Mouse (Mus musculus) forebrain, embryonic 16.5 days (tissue): ENCODE measurements around the gene Rrm2. TPM values are rescaled to one million over a fixed set of nuclear protein-coding genes. Genes with fewer than 3 reads are reported as not detected.
"Not testable (repeated sequence)": the region's sequence is repeated elsewhere in the genome, so short reads cannot be mapped to it uniquely, and the experiment has no call there.

Source experiments
- ATAC-seq: fragments of 200-750 bp; cut with Nextera tagmentation; 2 replicates; pipeline ENCODE4 v1.8.0; 2017; ENCODE audit warnings: mild to moderate bottlenecking, moderate library complexity
- H3K27ac ChIP-seq: fragments of 300-500 bp; sonication (generic); 2 replicates; pipeline ENCODE4 v1.5.1; 2014; ENCODE audit warnings: low read length, control low read depth
- H3K27me3 ChIP-seq: fragments of 300-500 bp; sonication (generic); replicated peaks from 2 replicates; pipeline ENCODE4 v1.6.1; 2014; ENCODE audit warnings: low read length; ENCODE audit not compliant: control insufficient read depth, insufficient read depth
- H3K36me3 ChIP-seq: fragments of 300-500 bp; sonication (generic); 2 replicates; pipeline ENCODE4 v1.6.1; 2014; ENCODE audit not compliant: control insufficient read depth, insufficient read depth
- H3K4me1 ChIP-seq: fragments of 300-500 bp; sonication (generic); replicated peaks from 2 replicates; pipeline ENCODE4 v1.6.1; 2014; ENCODE audit warnings: low read length; ENCODE audit not compliant: control insufficient read depth, insufficient read depth
- H3K4me2 ChIP-seq: fragments of 300-500 bp; sonication (generic); 2 replicates; pipeline ENCODE4 v1.6.1; 2014; ENCODE audit warnings: mild to moderate bottlenecking, low read length, control low read depth
- H3K4me3 ChIP-seq: fragments of 300-500 bp; sonication (generic); replicated peaks from 2 replicates; pipeline ENCODE4 v1.5.1; 2014; ENCODE audit warnings: mild to moderate bottlenecking, low read length, control low read depth
- H3K9ac ChIP-seq: fragments of 300-500 bp; sonication (generic); replicated peaks from 2 replicates; pipeline ENCODE4 v1.6.1; 2014; ENCODE audit warnings: low read depth, low read length, control low read depth
- H3K9me3 ChIP-seq: fragments of 300-500 bp; sonication (generic); 2 replicates; pipeline ENCODE4 v1.6.1; 2016; ENCODE audit warnings: low read length; ENCODE audit not compliant: control insufficient read depth
- WGBS: fragments of 180-500 bp; shearing (Covaris S2); extraction: QIAGEN DNeasy Blood & Tissue Kit; methylation state at CpG from one replicate; pipeline ENCODE4 v1.1.7; 2014; 5-methylcytosine and 5-hydroxymethylcytosine counted together
- polyA plus RNA-seq: library from polyadenylated mRNA; unstranded; fragments of >200 nt; fragmentation: Nextera tagmentation; extraction: Ambion mirVana; gene quantifications from 2 replicates; pipeline ENCODE4 v1.2.1, GENCODE M21; 2015

Gene Rrm2
- polyA plus RNA-seq, 1 experiment from 2014 or later, result 138 TPM

- WGBS, result 78% methylated on average over 2 of the region's 2 CpGs
- Histone ChIP-seq H3K4me1 (peaks cover 5% of the 10 kb centered on the region), H3K4me2 (no peak overlapping the region), H3K27me3 (no peaks in the 10 kb centered on the region), H3K9ac (no peak overlapping the region), H3K27ac (no peak overlapping the region), H3K9me3 (no peaks in the 10 kb centered on the region), H3K4me3 (no peak overlapping the region), H3K36me3 (no peaks in the 10 kb centered on the region)
- ATAC-seq, result no peak
Measured at GRCm38 (mm10) chr12:24736956-24737355, 28.9 kb downstream of the Rrm2 start.

GRCm38 (mm10) chr12:24739963-24740362, 31.9 kb downstream of the Rrm2 start:
- H3K4me1 ChIP-seq, result peaks cover 1% of the 10 kb centered on the region
- H3K4me3 ChIP-seq, result no peak overlapping the region
- H3K27me3 ChIP-seq, result no peaks in the 10 kb centered on the region
- no peak overlapping the region for H3K4me2 ChIP-seq
- 83% methylated on average over 1 of the region's 1 CpGs for WGBS
- H3K9ac ChIP-seq, result no peak overlapping the region
- H3K36me3 ChIP-seq, result no peaks in the 10 kb centered on the region
- no peaks in the 10 kb centered on the region for H3K9me3 ChIP-seq
- no peak overlapping the region for H3K27ac ChIP-seq
- no peak for ATAC-seq

DNA sequence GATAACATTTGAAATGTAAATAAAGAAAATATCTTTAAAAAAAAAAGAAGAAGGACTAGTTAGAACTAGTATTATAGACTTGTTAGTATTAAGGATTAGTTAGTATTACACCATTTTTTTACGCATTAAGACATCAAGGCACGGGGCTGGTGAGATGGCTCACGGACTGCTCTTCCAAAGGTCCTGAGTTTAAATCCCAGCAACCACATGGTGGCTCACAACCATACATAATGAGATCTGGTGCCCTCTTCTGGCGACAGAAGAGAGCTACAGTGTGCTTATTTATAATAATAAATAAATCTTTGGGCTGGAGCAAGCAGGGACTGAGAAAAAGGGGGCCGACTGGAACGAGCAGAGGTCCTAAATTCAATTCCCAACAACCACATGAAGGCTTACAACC, 33.5 kb downstream of the Rrm2 start:
- not testable (repeated sequence) for H3K27ac ChIP-seq, H3K36me3 ChIP-seq, ATAC-seq, H3K27me3 ChIP-seq, H3K4me1 ChIP-seq, H3K4me2 ChIP-seq, H3K9me3 ChIP-seq, H3K9ac ChIP-seq, H3K4me3 ChIP-seq
- WGBS, result 69% methylated on average over 6 of the region's 6 CpGs

- no peak overlapping the region for H3K9ac ChIP-seq
Measured at GRCm38 (mm10) chr12:24744309-24744708, 36.3 kb downstream of the Rrm2 start.

GRCm38 (mm10) chr12:24746579-24747296, 38.7 kb downstream of the Rrm2 start:
- H3K9ac ChIP-seq, result no peak overlapping the region
- H3K27me3 ChIP-seq, result no peaks in the 10 kb centered on the region
- ATAC-seq, result peak; percentile 12; the same call in 1 of the 2 replicates
- no peak overlapping the region for H3K4me3 ChIP-seq
- H3K4me1 ChIP-seq, result peaks cover 15% of the 10 kb centered on the region
- H3K9me3 ChIP-seq, result no peaks in the 10 kb centered on the region
- WGBS, result 28% methylated on average over 5 of the region's 5 CpGs
- H3K27ac ChIP-seq, result no peak overlapping the region
- H3K36me3 ChIP-seq, result no peaks in the 10 kb centered on the region
- no peak overlapping the region for H3K4me2 ChIP-seq

More at GRCm38 (mm10) chr12:24744309-24744708, 36.3 kb downstream of the Rrm2 start:
- no peaks in the 10 kb centered on the region for H3K36me3 ChIP-seq
- H3K9me3 ChIP-seq, result no peaks in the 10 kb centered on the region
- WGBS, result 30% methylated on average over 1 of the region's 1 CpGs
- no peak overlapping the region for H3K4me2 ChIP-seq
- no peaks in the 10 kb centered on the region for H3K27me3 ChIP-seq
- ATAC-seq, result no peak
- H3K4me1 ChIP-seq, result peaks cover 15% of the 10 kb centered on the region
- no peak overlapping the region for H3K4me3 ChIP-seq
- no peak overlapping the region for H3K27ac ChIP-seq

DNA sequence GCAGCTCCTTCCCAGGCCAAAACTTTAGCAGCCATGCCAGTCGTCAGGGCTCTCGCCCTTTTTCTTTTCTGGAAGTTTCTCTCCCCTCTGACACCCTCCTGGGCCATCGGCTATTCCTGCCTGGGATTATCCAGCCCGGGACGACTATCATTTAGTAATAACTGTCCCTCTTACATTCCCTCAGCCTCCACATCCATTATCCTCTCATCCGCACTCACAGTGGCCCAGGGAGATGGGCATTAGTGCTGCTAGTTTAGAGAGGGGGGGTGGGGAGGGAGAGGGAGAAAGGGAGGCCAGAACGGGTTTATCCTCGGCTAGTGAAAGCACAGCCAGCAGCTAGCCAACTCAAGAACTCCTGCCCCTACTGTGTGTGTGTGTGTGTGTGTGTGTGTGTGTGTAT, 39.3 kb downstream of the Rrm2 start:
- Histone ChIP-seq H3K27me3 (no peaks in the 10 kb centered on the region), H3K4me1 (peaks cover 15% of the 10 kb centered on the region), H3K9me3 (no peaks in the 10 kb centered on the region), H3K27ac (no peak overlapping the region), H3K4me2 (no peak overlapping the region), H3K9ac (no peak overlapping the region), H3K36me3 (no peaks in the 10 kb centered on the region), H3K4me3 (no peak overlapping the region)
- 0 out of 2 replicates have a peak, but pooled peaks have one; percentile 10 for ATAC-seq
- WGBS, result 41% methylated on average over 8 of the region's 8 CpGs

GRCm38 (mm10) chr12:24750521-24750920, 42.5 kb downstream of the Rrm2 start:
- no peak for ATAC-seq
- 95% methylated on average over 6 of the region's 6 CpGs for WGBS
- H3K4me3 ChIP-seq, result no peak overlapping the region

DNA sequence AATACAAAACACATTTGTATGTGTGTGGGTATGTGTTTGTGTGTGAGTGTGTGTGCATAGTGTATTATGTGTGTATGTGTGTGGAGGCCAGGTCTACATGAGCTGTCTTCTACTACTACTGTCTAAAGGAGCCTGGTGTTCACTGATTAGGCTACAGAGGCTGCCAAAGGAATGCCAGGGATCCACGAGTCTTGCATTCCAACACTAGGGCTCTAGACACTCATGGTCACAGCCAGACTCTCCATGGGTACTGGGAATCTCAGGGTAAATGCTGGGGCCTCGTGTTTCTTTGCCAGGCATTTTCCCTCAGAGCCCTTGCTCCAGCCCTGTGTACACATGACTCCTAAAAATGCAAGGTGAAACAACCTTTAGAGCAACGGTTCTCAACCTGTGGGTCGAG, 45.6 kb downstream of the Rrm2 start:
- 87% methylated on average over 4 of the region's 4 CpGs for WGBS
- ATAC-seq, result no peak

More at GRCm38 (mm10) chr12:24750521-24750920, 42.5 kb downstream of the Rrm2 start:
- Histone ChIP-seq H3K27ac (no peak overlapping the region), H3K27me3 (no peaks in the 10 kb centered on the region), H3K4me1 (peaks cover 15% of the 10 kb centered on the region), H3K36me3 (no peaks in the 10 kb centered on the region), H3K9ac (no peak overlapping the region), H3K9me3 (no peaks in the 10 kb centered on the region), H3K4me2 (no peak overlapping the region)

DNA sequence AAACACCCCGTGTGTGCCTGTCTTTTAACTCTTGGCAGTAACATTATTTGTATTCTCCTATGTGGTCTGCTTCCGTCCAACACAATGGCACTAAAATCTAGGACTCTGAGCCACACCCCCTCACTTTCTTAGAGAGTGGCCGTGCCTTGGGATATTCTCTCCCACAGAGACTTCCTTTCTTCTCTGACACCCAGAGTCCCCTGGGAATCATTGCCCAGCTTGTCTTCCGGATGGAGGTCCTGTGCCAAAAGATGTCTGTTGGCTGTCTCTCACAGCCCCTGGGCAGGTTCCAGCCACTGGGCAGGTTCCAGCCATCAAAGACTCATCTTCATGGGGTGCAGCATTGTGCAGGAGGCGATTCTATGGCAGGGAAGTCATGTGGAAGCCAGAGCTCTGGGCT, 46.7 kb downstream of the Rrm2 start:
- WGBS, result 52% methylated on average over 5 of the region's 5 CpGs
- Histone ChIP-seq H3K4me1 (no peaks in the 10 kb centered on the region), H3K27me3 (no peaks in the 10 kb centered on the region), H3K4me3 (no peak overlapping the region), H3K36me3 (no peaks in the 10 kb centered on the region), H3K4me2 (no peak overlapping the region), H3K27ac (no peak overlapping the region), H3K9ac (no peak overlapping the region), H3K9me3 (no peaks in the 10 kb centered on the region)
- no peak for ATAC-seq

More for the DNA sequence above, 45.6 kb downstream of the Rrm2 start:
- Histone ChIP-seq H3K4me1 (no peaks in the 10 kb centered on the region), H3K9me3 (no peaks in the 10 kb centered on the region), H3K4me2 (no peak overlapping the region), H3K9ac (no peak overlapping the region), H3K27me3 (no peaks in the 10 kb centered on the region), H3K4me3 (no peak overlapping the region), H3K36me3 (no peaks in the 10 kb centered on the region), H3K27ac (no peak overlapping the region)
